Mouse (Mus musculus): Measurements from ENCODE around the gene U2af1.

DNA sequence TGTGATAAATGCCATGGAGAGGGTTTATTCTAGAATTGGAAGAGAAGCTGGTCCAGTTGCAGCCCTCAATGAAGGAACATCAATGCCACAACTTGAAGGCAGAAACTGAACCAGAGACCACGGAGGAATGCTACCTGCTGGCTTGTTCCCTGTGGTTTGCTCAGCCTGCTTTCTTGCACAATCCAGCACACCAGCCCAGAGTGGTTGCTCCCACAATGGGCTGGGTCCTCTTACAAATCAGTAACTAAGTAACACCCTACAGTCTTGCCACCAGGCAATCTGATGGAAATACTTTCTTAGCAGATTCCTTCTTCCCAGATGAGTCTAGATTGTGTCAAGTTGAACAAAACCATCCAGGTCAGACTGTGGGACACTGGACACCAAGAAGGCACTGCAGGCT lies 30.9 kb upstream of the U2af1 start:
- TF ChIP-seq TAL1 (IDR thresholded peaks at IDR 0.05; ENCODE audit: low read length) (no peak), GATA1 (IDR thresholded peaks at IDR 0.05; ENCODE audit: low read length) (no peak)

Measured in erythroblast, embryonic 14.5 days (primary cell).